Mouse (Mus musculus) ES-E14 (cell line): ENCODE results near the gene Cntnap5a.

Experiments used
- MAFK ChIP-seq: IDR thresholded peaks from 2 replicates; pipeline ENCODE4 v1.6.1; 2014; ENCODE audit warnings: mild to moderate bottlenecking, low read depth, low read length, inconsistent platforms; ENCODE audit not compliant: insufficient read depth
- ZC3H11A ChIP-seq: IDR thresholded peaks from 2 replicates; pipeline ENCODE4 v1.6.1; 2012; ENCODE audit warnings: low read depth, mild to moderate bottlenecking, inconsistent platforms, low read length, borderline replicate concordance
- ZNF384 ChIP-seq: IDR thresholded peaks from 2 replicates; pipeline ENCODE4 v1.6.1; 2012; ENCODE audit warnings: low read depth, low read length, inconsistent platforms

DNA sequence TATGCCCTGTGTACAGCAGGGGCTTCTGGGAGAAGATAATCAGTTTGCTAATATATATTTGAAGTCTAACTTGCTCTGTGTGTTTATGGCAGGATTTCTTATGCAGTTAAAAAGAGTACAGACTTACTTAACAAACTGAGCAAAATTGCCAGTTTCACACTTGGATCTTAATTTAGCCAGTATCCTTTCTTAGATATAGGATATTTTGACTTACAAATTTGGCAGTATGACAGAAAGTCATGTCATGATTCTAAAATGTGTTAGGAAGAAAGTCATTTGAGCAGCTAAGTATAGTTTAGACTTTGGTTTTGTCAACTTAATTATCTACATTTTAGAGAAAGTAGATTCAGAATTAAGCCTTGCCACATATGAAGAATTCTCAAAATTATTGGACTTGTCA, 167.7 kb downstream of the Cntnap5a start:
- TF ChIP-seq MAFK (no peak), ZNF384 (no peak), ZC3H11A (no peak)
